Mouse (Mus musculus): ENCODE results near the gene Cep112. TPM values are rescaled to one million over a fixed set of nuclear protein-coding genes. Genes with fewer than 3 reads are reported as not detected.
A peak's percentile ranks its signal among the peaks of the same experiment; 100 is the strongest.

The Cep112 gene
- total and polyA plus RNA-seq, 2 experiments from 2014 or later, result 8.6 to 17.2 TPM

- Histone ChIP-seq H3K4me3 (ENCODE audit: low read depth, low read length) (no peak overlapping the region), H3K4me2 (ENCODE audit: low read depth) (no peak overlapping the region), H3K4me1 (ENCODE audit: insufficient read depth) (no peaks in the 10 kb centered on the region), H3K9me3 (ENCODE audit: low read length) (no peaks in the 10 kb centered on the region), H3K9ac (no peak overlapping the region), H3K36me3 (ENCODE audit: insufficient read depth) (no peaks in the 10 kb centered on the region; the same call in 1 of the 2 replicates), H3K27me3 (ENCODE audit: insufficient read depth, low read length) (no peaks in the 10 kb centered on the region), H3K27ac (ENCODE audit: low read depth, low read length) (no peak overlapping the region)
- DNase-seq, result no peak
- WGBS, result 83% methylated on average over 11 of the region's 11 CpGs
- no peak for TF ChIP-seq CTCF (IDR thresholded peaks at IDR 0.05; ENCODE audit: low read depth)
- no peak for ATAC-seq
Measured at GRCm38 (mm10) chr11:108443893-108444563, 19.0 kb downstream of the Cep112 start.

- H3K27ac ChIP-seq (ENCODE audit: low read depth, low read length), result no peak overlapping the region
- no peaks in the 10 kb centered on the region for H3K27me3 ChIP-seq (ENCODE audit: insufficient read depth, low read length)
- H3K4me3 ChIP-seq (ENCODE audit: low read depth, low read length), result no peak overlapping the region
- no peaks in the 10 kb centered on the region for H3K9me3 ChIP-seq (ENCODE audit: low read length)
- TF ChIP-seq CTCF (IDR thresholded peaks at IDR 0.05; ENCODE audit: low read depth), result peak; percentile 64
- no peaks in the 10 kb centered on the region for H3K36me3 ChIP-seq (ENCODE audit: insufficient read depth)
- H3K4me2 ChIP-seq (ENCODE audit: low read depth), result no peak overlapping the region
- H3K9ac ChIP-seq, result no peak overlapping the region
- H3K4me1 ChIP-seq (ENCODE audit: insufficient read depth), result no peaks in the 10 kb centered on the region
- DNase-seq (peak; percentile 51), ATAC-seq (no peak)
Measured at GRCm38 (mm10) chr11:108447148-108447547, 22.2 kb downstream of the Cep112 start.

- Histone ChIP-seq H3K27me3 (ENCODE audit: insufficient read depth, low read length) (no peaks in the 10 kb centered on the region), H3K9ac (no peak overlapping the region), H3K4me1 (ENCODE audit: insufficient read depth) (no peaks in the 10 kb centered on the region), H3K9me3 (ENCODE audit: low read length) (no peaks in the 10 kb centered on the region), H3K4me2 (ENCODE audit: low read depth) (no peak overlapping the region), H3K27ac (ENCODE audit: low read depth, low read length) (no peak overlapping the region), H3K36me3 (ENCODE audit: insufficient read depth) (no peaks in the 10 kb centered on the region), H3K4me3 (ENCODE audit: low read depth, low read length) (no peak overlapping the region)
- ATAC-seq (no peak), DNase-seq (peak; percentile 89)
- 22% methylated on average over 3 of the region's 3 CpGs for WGBS
- TF ChIP-seq CTCF (IDR thresholded peaks at IDR 0.05; ENCODE audit: low read depth), result peak; percentile 95
Measured at GRCm38 (mm10) chr11:108449811-108450210, 24.8 kb downstream of the Cep112 start.

GRCm38 (mm10) chr11:108459599-108459998 lies 34.6 kb downstream of the Cep112 start:
- Histone ChIP-seq H3K9ac (no peak overlapping the region), H3K4me1 (ENCODE audit: insufficient read depth) (no peaks in the 10 kb centered on the region), H3K27me3 (ENCODE audit: insufficient read depth, low read length) (no peaks in the 10 kb centered on the region), H3K27ac (ENCODE audit: low read depth, low read length) (no peak overlapping the region), H3K4me3 (ENCODE audit: low read depth, low read length) (no peak overlapping the region), H3K9me3 (ENCODE audit: low read length) (no peaks in the 10 kb centered on the region), H3K4me2 (ENCODE audit: low read depth) (no peak overlapping the region), H3K36me3 (ENCODE audit: insufficient read depth) (no peaks in the 10 kb centered on the region)
- 79% methylated on average over 3 of the region's 3 CpGs for WGBS
- TF ChIP-seq CTCF (IDR thresholded peaks at IDR 0.05; ENCODE audit: low read depth), result no peak
- DNase-seq, result no peak
- no peak for ATAC-seq

GRCm38 (mm10) chr11:108464138-108464537 lies 39.1 kb downstream of the Cep112 start:
- Histone ChIP-seq H3K4me3 (ENCODE audit: low read depth, low read length) (no peak overlapping the region), H3K4me2 (ENCODE audit: low read depth) (no peak overlapping the region), H3K4me1 (ENCODE audit: insufficient read depth) (no peaks in the 10 kb centered on the region), H3K9me3 (ENCODE audit: low read length) (no peaks in the 10 kb centered on the region), H3K27ac (ENCODE audit: low read depth, low read length) (no peak overlapping the region), H3K27me3 (ENCODE audit: insufficient read depth, low read length) (no peaks in the 10 kb centered on the region), H3K9ac (no peak overlapping the region), H3K36me3 (ENCODE audit: insufficient read depth) (no peaks in the 10 kb centered on the region)
- WGBS, result 78% methylated on average over 8 of the region's 8 CpGs
- ATAC-seq (no peak), DNase-seq (no peak)
- TF ChIP-seq CTCF (IDR thresholded peaks at IDR 0.05; ENCODE audit: low read depth), result no peak

- 74% methylated on average over 4 of the region's 4 CpGs for WGBS
- TF ChIP-seq CTCF (IDR thresholded peaks at IDR 0.05; ENCODE audit: low read depth), result no peak
- Histone ChIP-seq H3K36me3 (ENCODE audit: insufficient read depth) (no peaks in the 10 kb centered on the region), H3K9me3 (ENCODE audit: low read length) (no peaks in the 10 kb centered on the region), H3K9ac (no peak overlapping the region), H3K4me3 (ENCODE audit: low read depth, low read length) (no peak overlapping the region), H3K27ac (ENCODE audit: low read depth, low read length) (no peak overlapping the region), H3K4me2 (ENCODE audit: low read depth) (no peak overlapping the region), H3K4me1 (ENCODE audit: insufficient read depth) (no peaks in the 10 kb centered on the region), H3K27me3 (ENCODE audit: insufficient read depth, low read length) (no peaks in the 10 kb centered on the region)
- DNase-seq, result no peak
- ATAC-seq, result no peak
Measured at GRCm38 (mm10) chr11:108464715-108465301, 39.8 kb downstream of the Cep112 start.

GRCm38 (mm10) chr11:108475738-108476137 lies 50.7 kb downstream of the Cep112 start:
- H3K4me1 ChIP-seq (ENCODE audit: insufficient read depth), result no peaks in the 10 kb centered on the region
- WGBS, result 83% methylated on average over 7 of the region's 7 CpGs
- H3K36me3 ChIP-seq (ENCODE audit: insufficient read depth), result no peaks in the 10 kb centered on the region
- H3K9me3 ChIP-seq (ENCODE audit: low read length), result no peaks in the 10 kb centered on the region
- DNase-seq, result no peak
- no peak for ATAC-seq
- no peak overlapping the region for H3K4me3 ChIP-seq (ENCODE audit: low read depth, low read length)
- H3K27me3 ChIP-seq (ENCODE audit: insufficient read depth, low read length), result no peaks in the 10 kb centered on the region
- no peak overlapping the region for H3K4me2 ChIP-seq (ENCODE audit: low read depth)
- H3K9ac ChIP-seq, result no peak overlapping the region
- no peak overlapping the region for H3K27ac ChIP-seq (ENCODE audit: low read depth, low read length)
- no peak for TF ChIP-seq CTCF (IDR thresholded peaks at IDR 0.05; ENCODE audit: low read depth)

All from forebrain, postnatal 0 days (tissue).